Mouse (Mus musculus) lung, postnatal 0 days (tissue): ENCODE data around the gene Olfr1357. TPM values are rescaled to one million over a fixed set of nuclear protein-coding genes. Genes with fewer than 3 reads are reported as not detected.

Experiments used
- ATAC-seq: fragments of 200-750 bp; cut with Nextera tagmentation; 2 replicates; pipeline ENCODE4 v1.8.0; 2017; ENCODE audit warnings: moderate library complexity
- DNase-seq: peaks from one replicate; pipeline ENCODE4 v3.0.0-alpha.2; 2016; ENCODE audit warnings: low spot score
- H3K27ac ChIP-seq: fragments of 300-500 bp; sonication (generic); 2 replicates; pipeline ENCODE4 v1.5.1; 2014; ENCODE audit warnings: antibody characterized with exemption, mild to moderate bottlenecking, low read length, mixed read lengths
- H3K27me3 ChIP-seq: fragments of 300-500 bp; sonication (generic); replicated peaks from 2 replicates; pipeline ENCODE4 v1.6.1; 2014; ENCODE audit warnings: low read length, mixed read lengths; ENCODE audit not compliant: insufficient read depth
- H3K36me3 ChIP-seq: fragments of 300-500 bp; sonication (generic); 2 replicates; pipeline ENCODE4 v1.6.1; 2014; ENCODE audit warnings: low read length, mixed read lengths; ENCODE audit not compliant: insufficient read depth
- H3K4me1 ChIP-seq: fragments of 300-500 bp; sonication (generic); 2 replicates; pipeline ENCODE4 v1.6.1; 2014; ENCODE audit warnings: antibody characterized with exemption, low read depth, low read length, mixed read lengths; ENCODE audit not compliant: insufficient read depth
- H3K4me2 ChIP-seq: fragments of 300-500 bp; sonication (generic); replicated peaks from 2 replicates; pipeline ENCODE4 v1.6.1; 2014; ENCODE audit warnings: low read depth, mild to moderate bottlenecking, low read length, moderate library complexity, mixed read lengths
- H3K4me3 ChIP-seq: fragments of 300-500 bp; sonication (generic); 2 replicates; pipeline ENCODE4 v1.5.1; 2014; ENCODE audit warnings: low read depth, low read length
- H3K9ac ChIP-seq: fragments of 300-500 bp; sonication (generic); replicated peaks from 2 replicates; pipeline ENCODE4 v1.6.1; 2014; ENCODE audit warnings: low read depth, mild to moderate bottlenecking
- H3K9me3 ChIP-seq: fragments of 300-500 bp; sonication (generic); 2 replicates; pipeline ENCODE4 v1.6.1; 2016; ENCODE audit warnings: low read length, mixed read lengths
- CTCF ChIP-seq: IDR thresholded peaks from 2 replicates; pipeline ENCODE4 v1.5.1; 2016; ENCODE audit warnings: antibody characterized with exemption, mild to moderate bottlenecking
- EP300 ChIP-seq: IDR thresholded peaks from 2 replicates; pipeline ENCODE4 v1.6.1; 2016; ENCODE audit warnings: antibody characterized with exemption, mild to moderate bottlenecking, control low read depth
- WGBS: fragments of 180-500 bp; shearing (Covaris S2); extraction: QIAGEN DNeasy Blood & Tissue Kit; methylation state at CpG from one replicate; pipeline ENCODE4 v1.1.7; 2014; 5-methylcytosine and 5-hydroxymethylcytosine counted together
- polyA plus RNA-seq: library from polyadenylated mRNA; unstranded; fragments of >200 nt; fragmentation: Nextera tagmentation; extraction: Ambion mirVana; gene quantifications from 2 replicates; pipeline ENCODE4 v1.2.1, GENCODE M21; 2015

Olfr1357 gene
- polyA plus RNA-seq, 1 experiment from 2014 or later = not detected

- DNase-seq (no peak), ATAC-seq (no peak)
- peaks cover 13% of the 10 kb centered on the region; the same call in 1 of the 2 replicates for H3K36me3 ChIP-seq
- no peak overlapping the region for H3K9ac ChIP-seq
- TF ChIP-seq EP300 (no peak), CTCF (no peak)
- no peak overlapping the region for H3K4me2 ChIP-seq
- H3K27me3 ChIP-seq = no peaks in the 10 kb centered on the region
- WGBS = 81% methylated on average over 4 of the region's 4 CpGs
- H3K27ac ChIP-seq = no peak overlapping the region
- H3K4me3 ChIP-seq = no peak overlapping the region
- no peaks in the 10 kb centered on the region for H3K9me3 ChIP-seq
- 0 out of 2 replicates have a peak, but pooled peaks cover 11% of the 10 kb centered on the region for H3K4me1 ChIP-seq
These were observed 25.0 kb downstream of the Olfr1357 start for GRCm38 (mm10) chr10:78592856-78593379.

- WGBS = 5% methylated on average over 40 of the region's 54 CpGs
- Histone ChIP-seq H3K27ac (peak within 1 kb of the TSS; percentile 92), H3K9me3 (no peaks in the 10 kb centered on the region), H3K36me3 (peaks cover 22% of the 10 kb centered on the region), H3K27me3 (no peaks in the 10 kb centered on the region), H3K9ac (peak within 1 kb of the TSS; percentile 91), H3K4me1 (0 out of 2 replicates have a peak, but pooled peaks cover 11% of the 10 kb centered on the region), H3K4me2 (peak within 1 kb of the TSS; percentile 78), H3K4me3 (peak within 1 kb of the TSS; percentile 84)
- DNase-seq (peak; percentile 85), ATAC-seq (peak; percentile 89)
- TF ChIP-seq CTCF = peak; percentile 31
- TF ChIP-seq EP300 = no peak
These were observed 26.2 kb downstream of the Olfr1357 start, which contains the start of gene Syde1 for GRCm38 (mm10) chr10:78591406-78592328. TSS of gene Syde1 (minus strand) at chr10:78591964.

GRCm38 (mm10) chr10:78590744-78591143 is 27.1 kb downstream of the Olfr1357 start:
- H3K9me3 ChIP-seq = no peaks in the 10 kb centered on the region
- ATAC-seq (peak; percentile 72), DNase-seq (peak; percentile 72)
- peak overlapping the region; percentile 78 for H3K4me2 ChIP-seq
- H3K36me3 ChIP-seq = peaks cover 29% of the 10 kb centered on the region
- H3K4me1 ChIP-seq = 0 out of 2 replicates have a peak, but pooled peaks cover 11% of the 10 kb centered on the region
- 13% methylated on average over 9 of the region's 9 CpGs for whole genome bisulfite sequencing
- peak overlapping the region; percentile 84 for H3K4me3 ChIP-seq
- H3K27me3 ChIP-seq = no peaks in the 10 kb centered on the region
- peak overlapping the region; percentile 91 for H3K9ac ChIP-seq
- H3K27ac ChIP-seq = peak overlapping the region; percentile 92
- TF ChIP-seq EP300 (0 out of 2 replicates have a peak, but pooled peaks have one; percentile 4), CTCF (no peak)

GRCm38 (mm10) chr10:78589901-78590300 is 28.0 kb downstream of the Olfr1357 start:
- Histone ChIP-seq H3K36me3 (peaks cover 36% of the 10 kb centered on the region), H3K4me3 (no peak overlapping the region), H3K4me1 (0 out of 2 replicates have a peak, but pooled peaks cover 11% of the 10 kb centered on the region), H3K27ac (0 out of 2 replicates have a peak overlapping the region, but pooled peaks have one; percentile 92), H3K4me2 (peak overlapping the region; percentile 78; the same call in 1 of the 2 replicates), H3K9ac (no peak overlapping the region), H3K27me3 (no peaks in the 10 kb centered on the region), H3K9me3 (no peaks in the 10 kb centered on the region)
- ATAC-seq = no peak
- no peak for DNase-seq
- 92% methylated on average over 8 of the region's 8 CpGs for WGBS
- TF ChIP-seq EP300 (no peak), CTCF (no peak)

- no peaks in the 10 kb centered on the region for H3K9me3 ChIP-seq
- TF ChIP-seq EP300 = no peak
- TF ChIP-seq CTCF = no peak
- H3K9ac ChIP-seq = no peak overlapping the region
- H3K27me3 ChIP-seq = no peaks in the 10 kb centered on the region
- ATAC-seq (no peak), DNase-seq (no peak)
- H3K4me2 ChIP-seq = no peak overlapping the region
- H3K4me3 ChIP-seq = no peak overlapping the region
- H3K27ac ChIP-seq = no peak overlapping the region
- peaks cover 39% of the 10 kb centered on the region for H3K36me3 ChIP-seq
- 95% methylated on average over 18 of the region's 18 CpGs for WGBS
- H3K4me1 ChIP-seq = 0 out of 2 replicates have a peak, but pooled peaks cover 11% of the 10 kb centered on the region
These were observed 28.6 kb downstream of the Olfr1357 start for GRCm38 (mm10) chr10:78589291-78589690.

- H3K27ac ChIP-seq = no peak overlapping the region
- no peak for ATAC-seq
- H3K4me2 ChIP-seq = no peak overlapping the region
- H3K36me3 ChIP-seq = peaks cover 43% of the 10 kb centered on the region
- no peak for TF ChIP-seq CTCF
- TF ChIP-seq EP300 = no peak
- H3K4me3 ChIP-seq = no peak overlapping the region
- WGBS = 95% methylated on average over 13 of the region's 13 CpGs
- H3K4me1 ChIP-seq = 0 out of 2 replicates have a peak, but pooled peaks cover 11% of the 10 kb centered on the region
- no peaks in the 10 kb centered on the region for H3K9me3 ChIP-seq
- no peak overlapping the region for H3K9ac ChIP-seq
- no peaks in the 10 kb centered on the region for H3K27me3 ChIP-seq
- no peak for DNase-seq
These were observed 31.8 kb downstream of the Olfr1357 start for GRCm38 (mm10) chr10:78586026-78586425.
